Mouse (Mus musculus) G1E-ER4 (cell line): Measurements from ENCODE around the gene Gm3448. TPM values are rescaled to one million over a fixed set of nuclear protein-coding genes. Genes with fewer than 3 reads are reported as not detected.
"Not testable (repeated sequence)": the region's sequence is repeated elsewhere in the genome, so short reads cannot be mapped to it uniquely, and the experiment has no call there.

ENCODE experiments used
- GATA1 ChIP-seq: IDR thresholded peaks from one replicate; pipeline ENCODE4 v1.8.0; 2012; ENCODE audit warnings: low read length, inconsistent platforms
- polyA plus RNA-seq: library from polyadenylated mRNA; stranded (reverse); fragments of >175 nt; gene quantifications from 2 replicates; pipeline ENCODE4 v1.2.3, GENCODE M21; 2012

Gm3448 gene
- polyA plus RNA-seq, result 3.1 and 3.4 TPM in 2 replicates

DNA sequence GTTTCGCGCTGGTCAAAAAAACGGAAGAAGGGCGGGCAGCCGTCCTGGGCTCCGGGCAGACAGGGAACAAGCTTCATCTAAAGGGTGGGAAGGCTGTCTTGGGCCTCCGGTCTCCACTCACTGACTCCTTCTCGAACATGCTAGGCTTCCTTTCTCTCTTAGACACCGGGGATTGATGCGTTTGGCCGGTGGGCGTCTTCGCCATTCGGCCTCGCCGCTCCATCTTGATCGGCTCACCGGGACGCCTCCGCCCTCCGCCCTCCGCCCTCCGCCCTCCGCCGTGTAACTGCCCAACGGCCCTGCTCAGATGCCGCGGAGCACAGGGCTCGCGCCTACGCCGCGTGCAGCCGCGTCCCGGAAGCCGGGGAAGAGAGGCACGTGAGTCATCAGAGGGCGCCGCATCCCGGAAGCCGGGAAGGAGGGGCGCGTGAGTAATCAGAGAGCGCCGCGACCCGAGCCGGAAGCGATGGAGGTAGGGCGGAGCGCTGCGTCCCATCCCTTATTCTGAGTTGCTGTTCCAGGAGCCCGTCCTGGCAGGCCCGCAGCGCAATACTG, at the start of gene Gm3448, which contains the start of the genes Ermard and Tcte3:
Gene Gm3448 (minus strand): TSS at position 363 of the 555 bp plus-strand sequence.
Gene Ermard (plus strand): TSS at position 34 of the 555 bp plus-strand sequence.
Gene Tcte3 (minus strand): TSS at position 314 of the 555 bp plus-strand sequence.
- not testable (repeated sequence) for TF ChIP-seq GATA1

DNA sequence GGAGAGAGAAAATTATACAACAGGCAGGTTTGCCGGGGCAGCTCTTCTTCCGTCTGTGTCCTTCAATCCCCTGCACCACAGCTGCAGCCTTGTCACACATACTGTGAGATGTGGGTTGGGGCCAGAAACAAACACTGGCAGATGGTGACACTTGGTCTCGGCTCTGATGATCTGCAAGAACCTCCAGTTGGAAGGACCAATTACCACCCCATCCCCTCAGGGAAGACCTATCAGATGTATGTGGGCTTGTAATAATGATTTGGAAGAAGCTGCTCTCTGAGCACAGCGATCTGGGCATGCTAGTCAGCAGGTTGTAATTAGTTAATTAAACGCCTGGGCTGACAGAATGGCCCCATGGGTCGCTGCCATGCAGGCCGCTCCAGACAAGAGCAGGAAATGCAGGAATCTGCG, 47.3 kb upstream of the Gm3448 start:
- no peak for TF ChIP-seq GATA1

DNA sequence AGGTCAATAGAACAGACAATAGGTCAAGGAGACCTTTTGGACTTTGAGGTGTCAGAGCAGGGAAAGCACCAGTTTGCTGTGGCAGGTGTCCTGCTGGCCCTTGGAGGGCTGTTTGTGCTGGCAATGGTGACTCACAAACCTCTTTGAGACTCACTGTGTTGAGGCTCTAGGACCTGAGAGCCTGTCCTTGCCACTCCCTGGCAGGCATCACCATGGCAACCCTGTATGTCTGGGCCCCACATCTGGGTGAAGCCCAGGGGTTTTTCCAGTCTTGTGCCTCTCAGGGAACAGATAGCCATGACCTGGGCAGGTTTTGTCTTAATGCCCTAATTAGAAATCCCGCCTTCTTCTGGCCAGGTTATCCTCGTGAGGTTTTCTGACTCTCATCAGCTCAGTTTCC, 46.8 kb upstream of the Gm3448 start:
- TF ChIP-seq GATA1, result no peak

DNA sequence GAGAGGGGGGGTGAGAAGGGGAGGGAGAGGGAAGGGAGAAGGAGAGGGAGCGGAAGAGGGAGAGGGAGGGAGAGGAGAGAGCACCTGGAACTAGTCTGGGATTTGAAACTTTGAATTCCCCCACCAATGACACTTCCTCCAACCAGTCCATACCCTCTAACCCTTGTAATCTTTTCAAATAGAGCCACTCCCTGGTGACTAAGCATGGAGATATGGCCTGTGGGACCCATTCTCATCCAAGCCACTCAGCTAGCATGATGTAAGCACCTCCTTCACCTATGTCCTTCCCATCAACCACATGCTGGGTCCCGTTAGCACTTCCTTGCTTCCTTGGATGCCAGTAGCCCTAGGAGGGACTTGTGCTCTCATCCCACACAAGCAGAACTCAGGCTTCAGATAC, 43.7 kb upstream of the Gm3448 start:
- no peak for TF ChIP-seq GATA1

DNA sequence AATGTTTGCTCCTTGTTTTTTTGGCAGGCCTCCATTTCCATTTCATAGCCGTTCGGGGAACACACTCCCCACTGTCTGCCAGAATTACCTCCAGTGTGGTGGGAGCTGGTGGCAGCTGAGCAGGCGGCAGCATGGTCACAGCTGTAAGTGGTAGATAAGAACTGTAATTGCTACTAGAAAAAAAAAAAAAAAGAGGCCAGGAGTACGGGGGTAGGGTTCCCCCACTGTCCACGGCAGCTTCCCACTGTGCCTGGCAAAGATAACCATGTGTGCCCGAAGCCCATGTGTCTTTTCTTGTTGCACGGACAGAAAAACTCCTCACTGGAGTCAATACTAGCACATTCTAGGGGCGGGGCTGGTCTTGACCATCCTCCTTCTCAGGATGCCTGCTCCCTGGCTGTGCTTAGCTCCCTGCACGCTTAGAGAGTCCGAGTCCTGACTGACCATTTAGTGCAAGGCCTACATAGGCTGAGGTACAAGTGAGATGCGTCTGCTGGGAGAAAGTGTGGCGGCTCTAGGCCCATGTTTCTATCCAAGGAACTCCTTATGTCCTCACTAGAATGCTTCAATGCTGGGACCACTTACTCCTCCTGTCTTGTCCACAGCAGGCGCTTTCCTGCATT, 43.0 kb upstream of the Gm3448 start:
- peak; percentile 51 for TF ChIP-seq GATA1

DNA sequence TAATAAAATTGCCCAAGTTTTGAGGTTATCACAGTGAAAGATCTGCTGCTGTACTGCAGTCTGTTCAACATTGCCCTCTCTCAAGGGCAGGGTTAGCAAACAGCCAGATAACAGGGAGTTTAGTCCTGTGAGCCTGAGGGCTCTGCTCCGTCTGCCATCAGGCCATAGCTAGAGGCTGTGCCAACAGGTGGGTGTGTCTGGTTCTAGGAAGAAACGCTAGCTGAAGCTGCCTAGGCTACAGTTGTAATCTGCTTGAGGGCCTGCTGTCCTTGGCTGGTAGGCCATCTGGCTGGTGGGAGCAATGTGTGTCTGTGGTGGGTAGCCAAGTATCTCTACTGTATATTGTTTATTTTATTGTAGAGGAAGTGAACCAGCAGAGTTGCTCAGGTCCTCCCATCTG, 36.2 kb upstream of the Gm3448 start:
- TF ChIP-seq GATA1, result no peak

DNA sequence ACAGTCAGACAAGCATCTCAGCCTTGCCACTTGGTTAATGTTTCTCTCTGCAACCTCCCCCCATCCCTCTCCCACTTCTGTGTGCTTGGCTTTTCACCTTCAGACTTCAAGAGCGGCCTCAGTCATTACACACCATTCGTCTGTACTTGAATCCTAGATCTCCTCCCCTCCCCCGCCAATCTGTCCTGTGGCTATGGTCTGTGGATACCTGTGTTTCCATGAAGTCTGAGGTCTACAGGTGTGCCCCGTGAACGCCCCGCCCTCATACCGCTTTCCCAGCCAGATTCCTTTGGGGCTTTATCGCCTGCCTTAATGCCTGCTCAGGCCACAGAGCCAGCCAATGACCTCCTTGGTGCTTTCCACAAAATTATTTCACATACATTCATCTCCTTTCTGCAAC, 33.7 kb upstream of the Gm3448 start:
- TF ChIP-seq GATA1, result no peak

DNA sequence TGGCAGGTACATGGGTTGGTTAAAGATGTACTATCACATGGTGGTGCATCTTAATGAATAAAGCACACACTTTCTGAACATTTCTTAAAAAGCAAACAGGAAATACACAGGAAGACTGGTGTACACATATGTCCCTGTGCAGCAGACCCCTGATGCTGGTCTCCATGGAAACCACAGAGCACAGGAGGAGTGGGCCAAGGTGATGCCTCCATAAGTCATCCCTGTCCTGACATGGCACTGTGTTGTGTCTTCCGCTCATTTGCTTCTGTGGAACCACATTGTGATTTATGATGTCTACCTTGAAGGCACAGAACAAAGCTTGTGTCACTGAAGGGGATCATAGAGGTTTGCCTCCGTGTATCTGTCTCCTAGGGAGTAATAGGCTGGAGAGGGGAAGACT, 30.9 kb upstream of the Gm3448 start:
- TF ChIP-seq GATA1, result no peak

DNA sequence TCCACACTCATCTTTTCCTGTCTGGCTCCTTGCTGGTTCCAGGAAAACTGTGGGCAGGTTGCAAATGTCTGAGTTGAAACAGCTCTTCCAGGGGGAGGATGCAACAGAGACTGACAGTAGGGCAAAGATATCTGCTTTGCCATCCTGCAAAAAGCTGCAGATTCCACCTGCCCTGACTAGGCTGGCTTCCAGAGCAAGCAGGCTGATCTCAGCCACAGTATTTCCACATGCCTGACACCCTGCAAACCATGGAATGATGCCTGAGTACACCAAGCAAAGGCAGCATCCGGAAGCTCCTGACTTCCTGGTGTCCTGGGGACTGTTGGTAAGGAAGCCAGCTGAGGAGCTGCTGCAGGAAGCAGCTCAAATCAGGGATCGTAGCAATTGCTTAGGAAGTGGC, 27.8 kb upstream of the Gm3448 start:
- no peak for TF ChIP-seq GATA1

DNA sequence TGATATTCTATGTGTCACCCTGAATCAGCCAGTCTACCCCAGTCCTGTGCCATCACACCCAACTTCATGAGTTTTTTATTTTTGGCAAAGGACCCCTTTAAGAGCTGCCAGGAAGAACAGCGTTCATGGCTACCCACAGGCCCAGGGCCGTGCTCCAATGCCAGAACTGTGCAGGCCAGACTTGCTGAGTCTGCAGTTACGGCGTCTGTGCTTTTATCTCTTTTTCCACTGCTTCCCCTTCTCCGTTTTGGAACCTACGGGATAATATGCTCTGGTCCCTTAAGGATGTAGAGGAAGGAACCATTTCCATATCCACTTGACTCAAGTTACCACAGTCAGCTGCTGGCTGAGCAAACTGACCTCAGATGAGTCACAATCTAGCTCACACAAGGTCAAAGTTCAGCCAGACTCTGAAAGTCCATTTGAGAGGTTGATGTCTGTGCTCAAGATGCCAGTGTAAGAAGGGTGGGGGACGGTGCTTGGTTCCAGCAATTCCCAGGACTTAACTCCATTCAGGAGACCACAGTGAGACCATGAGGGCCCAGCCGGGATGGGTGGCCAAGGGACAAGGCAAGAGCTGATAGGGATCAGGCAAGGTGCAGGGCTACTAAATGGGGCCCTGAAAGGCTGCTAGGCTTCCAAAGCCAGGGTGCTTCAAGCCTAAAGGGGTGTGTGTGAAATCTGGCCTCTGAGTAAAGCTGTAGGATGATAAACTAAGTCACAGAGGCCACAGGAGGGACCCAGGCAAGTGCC, 26.9 kb upstream of the Gm3448 start:
- TF ChIP-seq GATA1, result no peak

DNA sequence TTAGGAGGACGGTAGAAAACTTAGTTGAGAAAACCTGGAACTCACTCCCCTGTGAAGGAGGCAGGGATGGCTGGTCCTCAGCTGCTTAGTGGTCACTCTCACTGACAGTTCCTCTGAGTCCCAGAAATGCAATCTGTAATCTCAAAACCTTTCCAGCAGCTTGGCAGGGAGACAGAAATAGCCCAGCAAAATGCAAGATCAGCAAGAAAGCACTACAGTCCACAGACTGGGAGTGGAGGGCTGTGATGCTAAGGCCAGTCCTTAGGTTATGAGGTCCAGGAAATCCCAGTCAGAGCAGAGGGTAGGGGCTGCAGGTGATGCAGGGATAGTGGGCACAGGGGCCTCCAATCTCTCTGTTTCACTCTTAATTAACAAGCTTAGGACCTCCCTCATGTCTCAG, 25.6 kb upstream of the Gm3448 start:
- TF ChIP-seq GATA1, result no peak

DNA sequence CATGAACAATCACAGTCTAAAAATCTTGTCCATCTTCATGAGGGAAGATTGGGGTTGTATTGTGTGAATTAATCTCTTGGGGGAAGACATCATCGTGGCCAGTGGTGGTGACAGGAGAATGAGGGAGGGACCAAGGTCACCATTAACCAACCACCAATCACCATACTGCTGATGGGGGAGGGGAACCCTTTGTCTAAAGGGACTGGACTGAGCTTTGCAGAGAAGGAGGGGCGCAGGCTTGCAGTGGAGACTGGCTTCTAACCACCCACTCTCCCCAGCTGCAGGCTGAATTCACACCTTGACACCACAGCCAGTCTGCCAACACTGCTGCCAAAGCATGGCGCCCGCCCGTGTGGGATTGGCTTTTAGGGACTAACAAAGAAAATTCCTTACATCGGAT, 24.7 kb upstream of the Gm3448 start:
- no peak for TF ChIP-seq GATA1

DNA sequence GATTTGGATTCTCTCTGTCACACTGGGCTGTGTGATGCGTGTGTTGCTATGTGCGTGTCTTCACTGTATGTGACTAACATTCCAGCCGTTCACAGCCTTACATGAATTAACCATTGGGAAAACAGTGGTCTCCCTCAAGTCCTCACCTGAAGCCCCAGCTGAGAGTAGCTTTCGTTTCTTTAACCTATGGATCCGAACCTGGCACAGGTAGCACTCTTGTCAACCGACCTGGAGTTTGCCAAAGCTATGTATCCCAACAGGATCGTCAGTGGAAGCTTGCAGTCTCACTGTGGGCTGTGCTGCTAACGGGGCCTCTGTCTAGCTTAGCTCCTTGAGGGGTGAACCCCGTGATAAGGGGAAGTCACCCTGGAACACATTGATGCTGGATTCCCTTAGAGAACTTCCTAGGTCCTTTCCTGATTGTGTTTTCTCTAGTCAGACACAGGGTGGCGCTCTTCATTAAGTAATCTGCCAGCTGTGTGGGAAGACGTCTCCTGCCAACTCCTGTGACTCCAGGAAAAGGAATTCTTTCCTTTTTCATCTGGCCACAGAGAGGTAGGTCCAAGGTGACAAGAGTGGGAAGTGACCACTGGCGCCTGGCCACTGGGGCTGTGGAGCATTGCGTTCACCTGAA, 24.2 kb upstream of the Gm3448 start:
- no peak for TF ChIP-seq GATA1

DNA sequence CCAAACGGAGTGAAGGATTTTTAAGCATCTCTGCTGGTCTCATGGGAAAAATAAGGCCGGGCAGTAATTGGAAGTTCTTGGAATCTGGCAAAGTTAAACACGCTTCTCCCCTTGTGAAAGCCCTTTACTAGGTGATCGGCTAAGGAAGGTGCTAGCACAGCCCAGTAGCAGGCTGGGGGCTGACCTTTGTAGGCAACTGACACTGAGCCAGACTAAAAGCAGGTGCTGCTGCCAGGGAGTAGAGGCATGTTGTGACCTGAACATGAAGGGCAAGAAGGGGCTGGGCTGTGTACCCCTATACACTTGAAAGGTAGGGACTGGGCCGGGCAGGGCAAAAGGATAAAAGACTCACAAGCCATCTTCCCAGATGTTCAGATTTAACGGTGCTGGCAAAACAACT, 19.0 kb upstream of the Gm3448 start:
- TF ChIP-seq GATA1, result no peak

DNA sequence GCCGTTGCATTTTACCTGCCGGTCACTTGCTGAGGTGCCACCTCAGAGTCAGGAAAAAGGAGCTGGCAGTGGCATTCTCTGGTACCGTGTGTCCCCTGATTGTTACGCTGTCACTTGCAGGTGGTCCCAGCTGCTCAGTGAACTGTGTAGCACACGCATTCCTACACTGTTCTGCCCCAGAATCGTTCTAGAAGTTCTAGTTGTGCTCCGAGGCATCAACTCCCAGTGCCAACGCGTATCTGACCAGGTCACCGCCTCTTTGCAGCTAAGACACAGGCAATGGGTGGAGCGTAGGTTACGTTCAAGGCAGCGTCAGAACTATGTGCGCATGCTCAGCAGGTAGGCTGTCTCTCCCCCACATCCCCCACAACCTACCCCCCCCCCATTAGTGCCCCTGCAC, 18.3 kb upstream of the Gm3448 start:
- no peak for TF ChIP-seq GATA1

DNA sequence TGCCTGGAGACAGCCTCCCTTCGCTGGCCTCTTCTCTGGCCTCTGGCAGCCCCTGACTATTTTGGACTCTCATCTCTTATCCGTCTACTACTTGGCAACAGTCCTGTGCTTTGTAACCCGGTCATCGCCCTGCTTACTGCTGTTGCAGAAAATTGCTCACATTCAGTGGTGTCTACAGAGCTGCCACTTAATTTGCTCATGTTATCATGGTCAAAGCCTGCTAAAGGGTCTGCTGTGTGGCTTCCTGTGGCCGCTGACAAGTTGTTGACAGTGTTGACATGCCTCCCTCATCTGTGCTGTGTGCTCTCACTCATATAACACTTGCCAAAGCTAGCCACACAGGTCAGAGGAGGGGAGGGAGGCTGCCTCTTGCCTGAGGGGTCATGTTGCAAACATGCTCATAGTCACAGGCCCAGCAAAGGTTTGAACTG, 16.8 kb upstream of the Gm3448 start:
- TF ChIP-seq GATA1, result no peak
